Mouse (Mus musculus) forebrain, postnatal 0 days (tissue): ENCODE results near the gene Dusp10. TPM values are rescaled to one million over a fixed set of nuclear protein-coding genes. Genes with fewer than 3 reads are reported as not detected.

Experiments used
- ATAC-seq: fragments of 200-750 bp; cut with Nextera tagmentation; 2 replicates; pipeline ENCODE4 v1.8.0; 2017; ENCODE audit warnings: mild to moderate bottlenecking, moderate library complexity
- DNase-seq: peaks from one replicate; pipeline ENCODE4 v3.0.0-alpha.2; 2015
- H3K27ac ChIP-seq: fragments of 300-500 bp; sonication (generic); 2 replicates; pipeline ENCODE4 v1.5.1; 2014; ENCODE audit warnings: low read depth, mild to moderate bottlenecking, antibody characterized with exemption, low read length, moderate library complexity, mixed read lengths
- H3K27me3 ChIP-seq: fragments of 300-500 bp; sonication (generic); 2 replicates; pipeline ENCODE4 v1.6.1; 2014; ENCODE audit warnings: mild to moderate bottlenecking, low read length, mixed read lengths; ENCODE audit not compliant: insufficient read depth
- H3K36me3 ChIP-seq: fragments of 300-500 bp; sonication (generic); 2 replicates; pipeline ENCODE4 v1.6.1; 2014; ENCODE audit warnings: mild to moderate bottlenecking, moderate library complexity; ENCODE audit not compliant: insufficient read depth
- H3K4me1 ChIP-seq: fragments of 300-500 bp; sonication (generic); 2 replicates; pipeline ENCODE4 v1.6.1; 2014; ENCODE audit warnings: antibody characterized with exemption; ENCODE audit not compliant: insufficient read depth
- H3K4me2 ChIP-seq: fragments of 300-500 bp; sonication (generic); 2 replicates; pipeline ENCODE4 v1.6.1; 2014; ENCODE audit warnings: low read depth, mild to moderate bottlenecking, moderate library complexity
- H3K4me3 ChIP-seq: fragments of 300-500 bp; sonication (generic); 2 replicates; pipeline ENCODE4 v1.5.1; 2014; ENCODE audit warnings: low read depth, low read length, mixed read lengths
- H3K9ac ChIP-seq: fragments of 300-500 bp; sonication (generic); 2 replicates; pipeline ENCODE4 v1.6.1; 2014; ENCODE audit warnings: mild to moderate bottlenecking
- H3K9me3 ChIP-seq: fragments of 300-500 bp; sonication (generic); 2 replicates; pipeline ENCODE4 v1.6.1; 2016; ENCODE audit warnings: low read length
- CTCF ChIP-seq: sonication (generic); IDR thresholded peaks from 2 replicates; pipeline ENCODE4 v1.5.1; 2016; ENCODE audit warnings: antibody characterized with exemption, control low read depth, low read depth
- WGBS: fragments of 180-500 bp; shearing (Covaris S2); extraction: QIAGEN DNeasy Blood & Tissue Kit; methylation state at CpG from one replicate; pipeline ENCODE4 v1.1.7; 2014; 5-methylcytosine and 5-hydroxymethylcytosine counted together
- polyA plus RNA-seq: library from polyadenylated mRNA; unstranded; fragments of >200 nt; fragmentation: Nextera tagmentation; extraction: Ambion mirVana; gene quantifications from 2 replicates; pipeline ENCODE4 v1.2.1, GENCODE M21; 2015
- total RNA-seq: library from RNA; depleted of rRNA; stranded (reverse); fragments of >200 nt; gene quantifications from 2 replicates; pipeline ENCODE4 v1.2.3, GENCODE M21; 2014

The Dusp10 gene
- total and polyA plus RNA-seq, 2 experiments from 2014 or later = 3.8 to 8.9 TPM

GRCm38 (mm10) chr1:184043391-184043790 lies 30.3 kb downstream of the Dusp10 start:
- no peak for TF ChIP-seq CTCF
- Histone ChIP-seq H3K4me2 (no peak overlapping the region), H3K27ac (no peak overlapping the region), H3K9me3 (no peaks in the 10 kb centered on the region), H3K36me3 (no peaks in the 10 kb centered on the region), H3K27me3 (no peaks in the 10 kb centered on the region), H3K4me3 (no peak overlapping the region), H3K9ac (no peak overlapping the region), H3K4me1 (no peaks in the 10 kb centered on the region)
- 68% methylated on average over 6 of the region's 6 CpGs for WGBS
- no peak for ATAC-seq
- DNase-seq = no peak

- WGBS = 74% methylated on average over 6 of the region's 6 CpGs
- H3K4me2 ChIP-seq = no peak overlapping the region
These were observed 33.1 kb downstream of the Dusp10 start for GRCm38 (mm10) chr1:184046070-184046677.

GRCm38 (mm10) chr1:184047818-184048217 lies 34.7 kb downstream of the Dusp10 start:
- 89% methylated on average over 9 of the region's 9 CpGs for WGBS
- Histone ChIP-seq H3K27me3 (no peaks in the 10 kb centered on the region), H3K4me2 (no peak overlapping the region), H3K27ac (no peak overlapping the region), H3K36me3 (no peaks in the 10 kb centered on the region), H3K9ac (no peak overlapping the region), H3K4me1 (no peaks in the 10 kb centered on the region), H3K9me3 (no peaks in the 10 kb centered on the region), H3K4me3 (no peak overlapping the region)
- ATAC-seq (no peak), DNase-seq (no peak)
- TF ChIP-seq CTCF = no peak

More at GRCm38 (mm10) chr1:184046070-184046677, 33.1 kb downstream of the Dusp10 start:
- Histone ChIP-seq H3K9me3 (no peaks in the 10 kb centered on the region), H3K36me3 (no peaks in the 10 kb centered on the region), H3K4me1 (no peaks in the 10 kb centered on the region), H3K4me3 (no peak overlapping the region), H3K9ac (no peak overlapping the region), H3K27me3 (no peaks in the 10 kb centered on the region), H3K27ac (no peak overlapping the region)
- no peak for DNase-seq
- no peak for ATAC-seq
- no peak for TF ChIP-seq CTCF

- no peak for ATAC-seq
These were observed 35.7 kb downstream of the Dusp10 start for GRCm38 (mm10) chr1:184048675-184049418.

GRCm38 (mm10) chr1:184051286-184051685 lies 38.2 kb downstream of the Dusp10 start:
- 82% methylated on average over 1 of the region's 1 CpGs for WGBS
- TF ChIP-seq CTCF = no peak
- Histone ChIP-seq H3K4me1 (no peaks in the 10 kb centered on the region), H3K36me3 (no peaks in the 10 kb centered on the region), H3K9me3 (no peaks in the 10 kb centered on the region), H3K27ac (no peak overlapping the region), H3K9ac (no peak overlapping the region), H3K4me3 (no peak overlapping the region), H3K27me3 (no peaks in the 10 kb centered on the region), H3K4me2 (no peak overlapping the region)
- ATAC-seq (no peak), DNase-seq (no peak)

More at GRCm38 (mm10) chr1:184048675-184049418, 35.7 kb downstream of the Dusp10 start:
- Histone ChIP-seq H3K9me3 (no peaks in the 10 kb centered on the region), H3K4me3 (no peak overlapping the region), H3K4me1 (no peaks in the 10 kb centered on the region), H3K27ac (no peak overlapping the region), H3K9ac (no peak overlapping the region), H3K27me3 (no peaks in the 10 kb centered on the region), H3K4me2 (no peak overlapping the region), H3K36me3 (no peaks in the 10 kb centered on the region)
- DNase-seq = no peak
- 84% methylated on average over 10 of the region's 10 CpGs for WGBS
- TF ChIP-seq CTCF = no peak

- H3K4me1 ChIP-seq = no peaks in the 10 kb centered on the region
- no peak for TF ChIP-seq CTCF
- H3K9ac ChIP-seq = no peak overlapping the region
- H3K27me3 ChIP-seq = no peaks in the 10 kb centered on the region
- H3K4me2 ChIP-seq = no peak overlapping the region
- no peak overlapping the region for H3K27ac ChIP-seq
- no peaks in the 10 kb centered on the region for H3K9me3 ChIP-seq
- ATAC-seq = no peak
- DNase-seq = no peak
- whole genome bisulfite sequencing = 27% methylated on average over 6 of the region's 6 CpGs
- no peak overlapping the region for H3K4me3 ChIP-seq
- no peaks in the 10 kb centered on the region for H3K36me3 ChIP-seq
These were observed 38.7 kb downstream of the Dusp10 start for GRCm38 (mm10) chr1:184051824-184052223.

GRCm38 (mm10) chr1:184052331-184052730 lies 39.2 kb downstream of the Dusp10 start:
- no peak overlapping the region for H3K4me2 ChIP-seq

More at GRCm38 (mm10) chr1:184052331-184052730, 39.2 kb downstream of the Dusp10 start:
- no peak overlapping the region for H3K9ac ChIP-seq
- TF ChIP-seq CTCF = no peak
- no peaks in the 10 kb centered on the region for H3K4me1 ChIP-seq
- H3K27ac ChIP-seq = no peak overlapping the region
- no peaks in the 10 kb centered on the region for H3K9me3 ChIP-seq
- no peak overlapping the region for H3K4me3 ChIP-seq
- no peak for ATAC-seq
- no peaks in the 10 kb centered on the region for H3K36me3 ChIP-seq
- WGBS = 70% methylated on average over 4 of the region's 4 CpGs
- no peaks in the 10 kb centered on the region for H3K27me3 ChIP-seq
- no peak for DNase-seq
